Mouse (Mus musculus) layer of hippocampus, adult 18-20 months (tissue): ENCODE results near the gene Me3. TPM values are rescaled to one million over a fixed set of nuclear protein-coding genes. Genes with fewer than 3 reads are reported as not detected.
"Not testable (repeated sequence)": the region's sequence is repeated elsewhere in the genome, so short reads cannot be mapped to it uniquely, and the experiment has no call there.

Source experiments
- DNase-seq, 2 experiments: peaks; one replicate each; pipeline ENCODE4 v3.0.0; 2022; ENCODE audit warnings: low spot score in 2 of 2
- total RNA-seq, 2 experiments: library from RNA; stranded (reverse); gene quantifications; 2 replicates each; pipeline ENCODE4 v1.2.3; 2021

Gene Me3
- total RNA-seq, 2 experiments from 2014 or later: 90.2 to 91.4 TPM

DNA sequence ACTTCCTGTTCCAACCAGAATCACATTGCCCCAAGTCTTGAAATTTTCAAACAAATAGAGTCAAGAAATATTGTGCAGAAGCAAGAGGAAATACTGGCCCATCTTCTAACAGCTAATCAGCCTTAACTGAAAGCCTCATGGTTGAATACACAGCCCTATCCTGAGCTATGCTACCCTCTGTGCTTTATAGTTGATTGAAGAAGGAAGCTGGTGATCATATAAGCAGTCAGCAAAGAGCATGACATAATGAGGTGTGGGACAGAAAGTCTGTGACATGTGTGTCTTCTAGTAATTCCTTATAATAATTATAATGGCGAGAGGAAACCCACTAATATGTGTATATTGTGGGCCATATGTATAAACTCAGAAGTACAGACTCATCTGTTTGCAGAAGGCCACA lies 95.4 kb downstream of the Me3 start:
- DNase-seq: no peak

- DNase-seq: no peak
Observed at GRCm38 (mm10) chr7:89728393-89728792, 96.2 kb downstream of the Me3 start.

GRCm38 (mm10) chr7:89730514-89730913 lies 98.3 kb downstream of the Me3 start:
- no peak for DNase-seq

DNA sequence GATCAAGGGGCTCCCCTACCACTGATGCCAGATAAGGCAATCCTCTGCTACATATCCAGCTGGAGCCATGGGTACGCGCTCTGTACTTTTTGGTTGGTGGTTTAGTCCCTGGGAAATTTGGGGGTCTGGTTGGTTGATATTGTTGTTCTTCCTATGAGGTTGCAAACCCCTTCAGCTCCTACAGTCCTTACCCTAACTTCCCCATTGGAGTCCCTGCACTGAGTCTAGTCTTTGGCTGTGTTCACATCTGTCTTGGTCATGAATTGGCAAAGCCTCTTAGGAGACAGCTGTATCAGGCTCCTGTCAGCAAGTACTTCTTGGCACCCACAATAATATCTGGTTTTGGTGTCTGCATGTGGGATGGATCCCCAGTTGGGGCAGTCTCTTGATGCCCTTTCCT lies 98.9 kb downstream of the Me3 start:
- DNase-seq: not testable (repeated sequence)

DNA sequence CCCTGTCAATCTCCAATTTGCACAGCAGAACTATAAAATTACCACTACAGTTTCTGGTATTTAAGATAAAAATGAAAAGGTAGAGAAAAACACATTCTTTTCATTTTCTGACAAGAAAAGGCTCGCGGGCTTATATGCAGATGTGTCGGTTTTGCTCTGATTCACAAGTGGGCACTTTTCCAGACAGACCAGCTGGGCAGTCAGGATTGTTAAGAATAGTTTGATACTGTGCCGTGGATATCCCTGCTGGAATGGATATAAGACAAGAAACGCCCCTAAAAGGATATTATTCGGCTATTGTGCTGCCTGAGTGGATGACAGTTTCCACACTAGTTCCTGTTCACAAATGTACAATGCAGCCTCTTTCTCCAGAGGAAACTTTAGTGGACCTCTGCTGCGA lies 116.2 kb downstream of the Me3 start:
- DNase-seq: no peak

- no peak for DNase-seq
Observed at GRCm38 (mm10) chr7:89749183-89749582, 117.0 kb downstream of the Me3 start.

- no peak for DNase-seq
Observed at GRCm38 (mm10) chr7:89766678-89767508, 134.7 kb downstream of the Me3 start.

DNA sequence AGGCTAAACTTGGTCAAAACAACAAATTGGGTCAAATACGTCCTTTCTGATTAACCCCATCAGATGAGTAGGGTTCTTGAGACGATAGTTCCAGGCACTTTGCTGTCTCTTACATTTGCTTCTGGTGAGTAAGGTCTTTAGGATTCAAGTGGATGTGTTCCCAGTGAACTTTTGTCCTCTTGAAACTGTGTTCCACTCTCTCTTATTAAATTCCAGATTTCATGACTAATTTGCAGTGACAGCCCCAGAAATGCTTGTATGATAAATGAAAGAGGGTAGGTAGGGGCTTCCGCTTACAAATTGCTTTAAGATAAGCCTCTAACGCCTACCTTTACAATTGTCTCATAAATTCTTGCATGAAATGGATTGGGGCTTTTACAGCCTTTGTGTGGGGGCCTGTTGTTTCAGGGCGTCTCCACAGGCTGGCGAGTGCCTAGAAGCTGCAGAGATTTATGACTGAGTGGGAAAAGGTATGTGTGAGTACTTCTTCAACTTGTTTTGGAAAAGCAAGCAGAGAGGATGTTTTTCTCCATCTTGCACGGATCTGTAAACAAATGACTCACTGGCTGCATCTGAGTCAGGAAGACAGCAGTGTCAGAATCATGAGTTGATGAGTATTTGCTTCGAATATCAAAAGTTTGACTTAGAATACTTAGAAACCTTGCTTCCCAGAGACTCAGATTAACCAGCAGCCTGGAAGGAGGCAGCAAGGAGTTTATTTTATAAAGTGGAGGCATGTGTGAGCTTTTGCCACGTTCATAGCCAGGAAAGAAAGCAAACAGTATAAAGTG lies 137.1 kb downstream of the Me3 start:
- no peak for DNase-seq

GRCm38 (mm10) chr7:89770021-89770420 lies 137.8 kb downstream of the Me3 start:
- DNase-seq: no peak

GRCm38 (mm10) chr7:89772906-89773305 lies 140.7 kb downstream of the Me3 start:
- DNase-seq: no peak

DNA sequence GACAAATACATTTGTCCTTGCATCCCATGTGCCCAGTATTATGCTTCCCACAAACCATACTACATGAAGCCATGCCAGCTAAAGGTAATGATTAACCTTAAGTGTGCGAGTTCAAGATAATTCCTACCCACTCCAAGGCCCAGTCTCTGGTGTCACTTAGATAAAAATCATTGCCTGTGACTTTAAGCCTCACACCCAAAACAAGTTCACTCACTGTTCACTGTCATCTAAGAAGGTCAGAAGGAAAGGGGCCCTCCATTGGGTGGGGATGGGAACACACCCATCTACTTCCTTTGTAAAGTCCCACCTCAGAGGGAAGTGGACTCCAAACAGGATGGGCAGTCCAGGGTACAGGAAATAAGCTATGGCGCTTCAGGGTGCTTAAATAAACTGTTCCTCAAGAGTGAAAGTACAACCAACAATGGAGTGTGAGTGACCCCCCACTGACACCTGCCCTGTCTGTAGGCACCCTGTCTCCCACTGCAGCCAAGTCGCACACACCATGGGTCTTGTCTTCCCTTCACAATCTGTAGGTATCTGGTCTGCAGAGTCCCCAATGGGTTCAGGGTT lies 141.2 kb downstream of the Me3 start:
- no peak for DNase-seq

DNA sequence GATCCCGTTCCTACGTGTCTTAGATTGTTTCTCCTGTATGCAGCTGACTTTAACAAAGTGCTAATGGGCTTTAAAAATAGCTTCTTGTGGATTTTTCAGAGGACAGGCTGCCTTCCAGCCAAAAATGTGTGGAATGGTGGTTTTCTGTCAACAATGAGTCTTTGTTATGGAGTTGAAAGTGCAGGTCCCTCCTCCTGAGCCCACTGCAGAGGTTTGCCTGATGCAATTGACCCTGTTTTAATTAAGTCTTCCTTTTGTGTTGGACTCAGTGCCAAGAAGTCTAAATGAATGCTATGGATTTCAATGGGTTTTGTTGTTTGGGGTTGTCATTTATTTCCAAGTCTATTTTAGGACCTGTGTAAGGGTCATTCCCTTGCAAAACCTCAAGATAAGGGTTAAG lies 141.7 kb downstream of the Me3 start:
- no peak for DNase-seq

GRCm38 (mm10) chr7:89775848-89776247 lies 143.7 kb downstream of the Me3 start:
- DNase-seq: no peak

GRCm38 (mm10) chr7:89781391-89781790 lies 149.2 kb downstream of the Me3 start:
- DNase-seq: no peak

DNA sequence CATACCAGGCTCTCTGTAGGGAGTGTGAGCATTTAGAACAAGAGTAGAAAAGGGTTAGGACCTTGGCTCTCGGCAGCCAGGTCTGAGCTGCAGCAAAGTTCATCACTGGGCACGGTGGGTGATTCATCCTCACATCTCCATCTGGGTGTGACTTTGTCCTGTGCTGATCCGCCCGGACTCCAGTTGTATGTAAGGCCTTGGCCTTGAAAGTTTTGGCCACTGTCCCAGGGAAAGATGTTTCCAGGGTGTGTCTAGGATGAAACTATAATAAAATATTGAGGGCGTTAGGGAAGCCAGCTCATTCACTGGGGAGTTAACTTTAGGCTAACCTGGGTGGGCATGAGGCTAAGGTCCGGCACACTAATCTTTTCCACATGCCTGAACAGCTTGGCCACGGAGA lies 155.5 kb downstream of the Me3 start:
- DNase-seq: no peak

- no peak for DNase-seq
Observed at GRCm38 (mm10) chr7:89792576-89792975, 160.4 kb downstream of the Me3 start.

DNA sequence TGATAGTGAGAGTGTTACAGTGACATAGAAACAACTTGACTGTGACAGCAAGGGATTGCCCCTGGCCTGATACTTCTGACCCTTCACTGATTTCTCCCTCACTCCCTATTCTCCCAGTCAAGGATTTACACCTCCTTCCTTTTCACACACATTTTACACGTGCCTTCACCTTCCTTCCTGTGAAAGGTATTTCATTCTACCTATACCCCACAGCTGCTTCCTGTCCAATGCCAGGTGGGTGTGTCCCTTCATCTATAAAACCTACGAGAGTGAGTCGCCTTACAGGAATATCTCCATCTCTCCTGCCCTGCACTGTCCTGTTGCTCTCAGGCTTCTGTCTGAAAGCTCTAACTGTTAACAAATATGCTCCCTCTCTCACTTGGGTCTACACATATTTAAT lies 163.2 kb downstream of the Me3 start:
- no peak for DNase-seq

DNA sequence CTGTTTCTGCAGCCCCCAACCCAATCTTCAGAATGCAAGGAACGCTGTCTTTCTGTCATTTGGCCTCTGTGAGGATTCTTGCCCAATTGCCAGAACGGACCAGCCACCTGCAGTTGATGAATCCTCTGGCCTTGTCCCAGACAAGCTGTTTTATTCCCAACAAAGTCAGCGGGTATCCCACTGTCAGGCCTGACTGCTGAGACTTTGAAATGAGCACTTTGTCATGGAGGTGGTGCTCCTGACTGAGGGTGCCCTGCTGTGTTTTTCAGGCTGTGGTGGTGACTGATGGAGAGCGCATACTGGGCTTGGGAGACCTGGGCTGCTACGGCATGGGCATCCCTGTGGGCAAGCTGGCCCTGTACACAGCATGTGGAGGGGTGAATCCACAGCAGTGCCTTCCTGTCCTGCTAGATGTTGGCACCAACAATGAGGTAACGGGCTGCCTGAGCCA lies 164.2 kb downstream of the Me3 start:
- DNase-seq: no peak

- no peak for DNase-seq
Observed at GRCm38 (mm10) chr7:89798358-89799020, 166.3 kb downstream of the Me3 start.

DNA sequence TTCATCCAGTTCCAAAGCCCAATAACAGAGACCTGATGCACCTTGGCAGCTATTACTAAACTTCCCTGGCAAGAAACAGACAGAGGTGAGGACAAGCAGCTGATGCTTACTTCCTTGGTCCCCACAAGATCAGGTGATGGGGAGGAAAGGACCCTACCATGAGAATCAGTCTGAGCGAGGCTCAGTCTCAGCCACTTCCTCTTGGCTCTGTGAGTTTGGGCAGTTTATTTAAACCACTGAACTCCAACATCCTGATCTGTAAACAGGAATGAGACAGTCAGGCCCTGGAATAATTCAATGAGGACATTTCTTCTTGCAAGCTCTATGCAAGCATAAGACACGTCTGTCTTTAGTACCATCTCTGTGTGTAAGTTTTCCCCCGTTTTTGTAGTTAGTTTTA lies 170.3 kb downstream of the Me3 start:
- no peak for DNase-seq

GRCm38 (mm10) chr7:89803966-89804365 lies 171.8 kb downstream of the Me3 start:
- no peak for DNase-seq

GRCm38 (mm10) chr7:89809400-89809799 lies 177.2 kb downstream of the Me3 start:
- DNase-seq: no peak
